Mouse (Mus musculus) E14TG2a.4 (cell line): ENCODE results near the gene Mapk14.

Experiments used
- H3K27me3 ChIP-seq: 2 replicates; pipeline ENCODE4 v1.6.1; 2014; ENCODE audit warnings: low read length, control low read depth; ENCODE audit not compliant: insufficient read depth
- H3K36me3 ChIP-seq: 2 replicates; pipeline ENCODE4 v1.6.1; 2014; ENCODE audit warnings: low read length, control low read depth; ENCODE audit not compliant: insufficient read depth
- H3K4me1 ChIP-seq: replicated peaks from 2 replicates; pipeline ENCODE4 v1.6.1; 2014; ENCODE audit warnings: low read depth, low read length, control low read depth
- H3K4me3 ChIP-seq: replicated peaks from 2 replicates; pipeline ENCODE4 v1.5.1; 2014; ENCODE audit warnings: mild to moderate bottlenecking, low read length
- H3K9me3 ChIP-seq: 2 replicates; pipeline ENCODE4 v1.6.1; 2014; ENCODE audit warnings: low read length, control low read depth
- CTCF ChIP-seq: conservative IDR thresholded peaks from 2 replicates; pipeline ENCODE4 v1.5.1; 2014; ENCODE audit warnings: low read length
- NANOG ChIP-seq: IDR thresholded peaks from 2 replicates; pipeline ENCODE4 v1.6.1; 2014; ENCODE audit warnings: borderline replicate concordance, low read length, mixed read lengths
- POU5F1 ChIP-seq: IDR thresholded peaks from 2 replicates; pipeline ENCODE4 v1.6.1; 2014; ENCODE audit warnings: low read length, borderline replicate concordance

The Mapk14 gene

DNA sequence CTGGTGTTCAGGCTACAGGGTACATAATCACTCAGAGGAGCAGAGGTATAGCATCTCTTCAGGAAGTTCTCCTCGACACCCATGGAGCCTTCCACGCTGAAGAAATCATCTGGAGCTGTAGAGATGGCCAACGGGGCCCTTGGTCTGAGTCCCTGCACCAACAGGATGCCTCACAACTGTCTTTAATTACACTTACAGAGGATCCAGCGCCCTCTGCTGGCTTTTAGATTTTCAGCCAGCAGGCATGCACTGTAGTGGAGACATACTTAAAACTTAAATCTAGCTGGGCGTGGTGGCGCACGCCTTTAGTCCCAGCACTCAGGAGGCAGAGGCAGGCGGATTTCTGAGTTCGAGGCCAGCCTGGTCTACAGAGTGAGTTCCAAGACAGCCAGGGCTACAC lies 52.8 kb downstream of the Mapk14 start:
- TF ChIP-seq NANOG (no peak), CTCF (peak; percentile 63)
- H3K36me3 ChIP-seq: peaks cover 99% of the 10 kb centered on the region
- H3K27me3 ChIP-seq: no peaks in the 10 kb centered on the region
- no peaks in the 10 kb centered on the region for H3K9me3 ChIP-seq
- H3K4me1 ChIP-seq: peaks cover 11% of the 10 kb centered on the region; the same call in 1 of the 2 replicates
- no peak overlapping the region for H3K4me3 ChIP-seq

- H3K36me3 ChIP-seq: peaks cover 83% of the 10 kb centered on the region
- no peaks in the 10 kb centered on the region for H3K9me3 ChIP-seq
- peaks cover 11% of the 10 kb centered on the region; the same call in 1 of the 2 replicates for H3K4me1 ChIP-seq
- no peaks in the 10 kb centered on the region for H3K27me3 ChIP-seq
- H3K4me3 ChIP-seq: no peak overlapping the region
- TF ChIP-seq NANOG (no peak), POU5F1 (no peak), CTCF (no peak)
Observed at GRCm38 (mm10) chr17:28745773-28746172, 54.6 kb downstream of the Mapk14 start.

DNA sequence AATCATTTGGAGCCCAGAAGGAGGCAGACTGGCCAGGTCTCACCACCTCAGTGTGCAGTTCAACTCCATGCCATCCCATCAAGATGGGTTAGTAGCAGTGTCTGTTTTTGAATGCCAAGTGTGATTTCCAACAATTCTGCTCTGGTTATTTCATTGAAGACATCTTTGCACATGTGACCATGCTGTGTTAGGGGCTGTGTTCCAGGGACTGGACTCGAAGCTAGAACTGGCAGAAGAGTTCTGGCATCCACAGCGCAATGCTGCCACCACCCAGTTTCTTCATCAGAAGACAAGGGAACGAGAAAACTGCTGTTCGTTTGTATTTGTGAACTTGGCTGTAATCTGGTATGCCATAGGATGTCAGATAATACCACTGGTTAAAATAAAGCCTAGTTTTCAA lies 56.9 kb downstream of the Mapk14 start:
- Histone ChIP-seq H3K27me3 (no peaks in the 10 kb centered on the region), H3K4me1 (peaks cover 11% of the 10 kb centered on the region; the same call in 1 of the 2 replicates), H3K36me3 (peaks cover 60% of the 10 kb centered on the region), H3K9me3 (no peaks in the 10 kb centered on the region), H3K4me3 (no peak overlapping the region)
- no peak for TF ChIP-seq NANOG
- no peak for TF ChIP-seq POU5F1
- no peak for TF ChIP-seq CTCF

- no peak for TF ChIP-seq CTCF
- TF ChIP-seq POU5F1: no peak
- TF ChIP-seq NANOG: no peak
- H3K4me1 ChIP-seq: peaks cover 4% of the 10 kb centered on the region; the same call in 1 of the 2 replicates
- H3K4me3 ChIP-seq: no peak overlapping the region
- peaks cover 35% of the 10 kb centered on the region for H3K36me3 ChIP-seq
- H3K9me3 ChIP-seq: no peaks in the 10 kb centered on the region
- H3K27me3 ChIP-seq: no peaks in the 10 kb centered on the region
Observed at GRCm38 (mm10) chr17:28750580-28750979, 59.5 kb downstream of the Mapk14 start.

DNA sequence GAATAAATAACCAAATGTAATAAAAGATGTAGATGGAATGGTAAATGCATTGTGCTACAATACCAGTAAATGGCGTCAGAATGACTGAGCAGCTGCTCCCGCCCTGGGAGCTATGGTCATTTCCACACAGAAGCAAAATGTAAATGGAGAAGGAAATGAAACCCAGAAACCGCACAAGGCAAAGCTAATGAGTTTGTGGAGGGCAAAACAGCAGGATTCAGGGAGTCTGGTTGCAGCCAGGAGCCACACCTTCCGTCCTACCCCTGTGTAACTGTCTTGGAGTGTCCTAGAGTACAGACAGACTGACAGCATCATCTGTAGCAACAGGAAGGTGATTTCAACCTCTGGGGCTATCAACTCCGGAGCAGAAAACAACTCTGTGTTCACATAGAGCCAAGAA lies 65.3 kb downstream of the Mapk14 start:
- Histone ChIP-seq H3K27me3 (no peaks in the 10 kb centered on the region), H3K36me3 (no peaks in the 10 kb centered on the region), H3K9me3 (no peaks in the 10 kb centered on the region), H3K4me1 (peaks cover 21% of the 10 kb centered on the region), H3K4me3 (no peak overlapping the region)
- TF ChIP-seq POU5F1 (no peak), NANOG (no peak), CTCF (no peak)

DNA sequence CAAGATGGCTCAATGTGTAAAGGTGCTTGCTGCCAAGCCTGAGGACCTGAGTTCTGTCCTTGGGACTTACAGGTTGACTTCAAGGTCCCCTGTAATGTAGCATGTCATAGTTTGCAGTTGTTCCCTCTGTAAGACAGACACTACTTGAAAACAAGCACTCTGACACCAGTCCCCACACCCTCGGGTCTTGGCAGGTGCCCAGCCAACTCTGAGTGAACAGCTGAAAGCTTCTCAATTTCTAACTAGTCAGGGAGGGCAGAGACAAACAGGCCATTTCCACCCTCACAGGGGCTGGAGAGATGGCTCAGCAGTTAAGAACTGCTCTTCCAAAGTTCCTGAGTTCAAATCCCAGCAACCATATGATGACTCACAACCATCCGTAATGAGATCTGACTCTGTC lies 66.3 kb downstream of the Mapk14 start:
- H3K27me3 ChIP-seq: no peaks in the 10 kb centered on the region
- no peak overlapping the region for H3K4me3 ChIP-seq
- H3K9me3 ChIP-seq: no peaks in the 10 kb centered on the region
- peaks cover 21% of the 10 kb centered on the region for H3K4me1 ChIP-seq
- no peaks in the 10 kb centered on the region for H3K36me3 ChIP-seq
- no peak for TF ChIP-seq POU5F1
- no peak for TF ChIP-seq NANOG
- no peak for TF ChIP-seq CTCF

DNA sequence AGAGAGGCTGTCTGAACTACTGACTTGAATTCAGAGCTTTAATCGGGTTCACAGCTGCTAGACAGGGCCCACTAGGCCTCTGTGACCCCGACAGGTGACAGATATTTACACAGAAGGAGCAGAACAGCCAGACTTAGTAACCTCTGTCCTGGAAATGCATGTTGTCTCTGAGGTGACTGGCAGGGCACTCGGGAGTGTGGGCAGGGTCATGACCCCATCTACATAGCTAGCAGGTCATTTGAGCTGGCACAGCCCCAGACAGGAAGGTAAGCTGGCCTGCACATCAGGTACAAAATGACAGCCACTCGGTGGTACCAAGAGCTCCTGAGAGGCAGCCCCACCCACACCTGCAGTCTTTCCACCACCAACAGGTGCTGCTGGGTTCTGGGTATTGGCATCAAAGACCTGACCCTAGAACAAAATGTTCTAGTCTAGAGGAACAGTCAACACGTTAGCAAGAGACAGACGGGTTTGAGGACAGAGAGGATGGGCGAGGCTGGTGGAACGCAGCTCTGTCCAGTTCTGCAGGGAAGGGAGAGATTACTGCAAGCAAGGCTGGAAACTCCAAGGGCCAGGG lies 69.7 kb downstream of the Mapk14 start:
- TF ChIP-seq NANOG (no peak), CTCF (no peak), POU5F1 (no peak)
- Histone ChIP-seq H3K4me1 (peaks cover 21% of the 10 kb centered on the region), H3K4me3 (no peak overlapping the region), H3K27me3 (0 out of 2 replicates have a peak, but pooled peaks cover 3% of the 10 kb centered on the region), H3K36me3 (no peaks in the 10 kb centered on the region), H3K9me3 (no peaks in the 10 kb centered on the region)

- Histone ChIP-seq H3K27me3 (0 out of 2 replicates have a peak, but pooled peaks cover 3% of the 10 kb centered on the region), H3K4me1 (peaks cover 13% of the 10 kb centered on the region), H3K36me3 (no peaks in the 10 kb centered on the region), H3K9me3 (no peaks in the 10 kb centered on the region), H3K4me3 (no peak overlapping the region)
- TF ChIP-seq NANOG (no peak), POU5F1 (no peak), CTCF (peak; percentile 96)
Observed at GRCm38 (mm10) chr17:28761871-28762270, 70.7 kb downstream of the Mapk14 start.

GRCm38 (mm10) chr17:28766203-28766602 lies 75.1 kb downstream of the Mapk14 start:
- Histone ChIP-seq H3K36me3 (no peaks in the 10 kb centered on the region), H3K27me3 (peaks cover 37% of the 10 kb centered on the region), H3K9me3 (no peaks in the 10 kb centered on the region), H3K4me3 (no peak overlapping the region), H3K4me1 (peaks cover 24% of the 10 kb centered on the region)
- TF ChIP-seq NANOG (no peak), POU5F1 (no peak), CTCF (no peak)
